Mouse (Mus musculus) thymus, adult 18-20 months (tissue): ENCODE measurements around the gene Pkmyt1.

Experiments
- DNase-seq, 2 experiments: peaks; one replicate each; pipeline ENCODE4 v3.0.0; 2022; ENCODE audit warnings: mixed read lengths in 2 of 2

Gene Pkmyt1

GRCm38 (mm10) chr17:23725999-23726757, at the start of gene Pkmyt1:
Gene Pkmyt1, plus strand, starts transcription at chr17:23726336.
- peak; percentile 90 to 91 for DNase-seq

GRCm38 (mm10) chr17:23676473-23677031, 49.6 kb upstream of the Pkmyt1 start:
- peak in 1 of 2 experiments; percentile 33 for DNase-seq

GRCm38 (mm10) chr17:23677236-23677679, 48.9 kb upstream of the Pkmyt1 start, which contains the start of gene Tnfrsf12a:
Gene Tnfrsf12a, minus strand, starts transcription at chr17:23677468.
- DNase-seq = peak; percentile 82 to 83

- DNase-seq = no peak
Measured at GRCm38 (mm10) chr17:23679127-23679835, 46.9 kb upstream of the Pkmyt1 start, which contains the start of gene Cldn6. Gene Cldn6, plus strand, starts transcription at chr17:23679249.

GRCm38 (mm10) chr17:23680336-23680735, 45.8 kb upstream of the Pkmyt1 start:
- DNase-seq = no peak

GRCm38 (mm10) chr17:23681086-23681485, 45.0 kb upstream of the Pkmyt1 start:
- no peak for DNase-seq

- no peak for DNase-seq
Measured at GRCm38 (mm10) chr17:23682092-23682491, 44.0 kb upstream of the Pkmyt1 start.

GRCm38 (mm10) chr17:23682530-23682929, 43.6 kb upstream of the Pkmyt1 start:
- no peak for DNase-seq

- DNase-seq = no peak
Measured at GRCm38 (mm10) chr17:23683226-23683625, 42.9 kb upstream of the Pkmyt1 start.

- no peak for DNase-seq
Measured at GRCm38 (mm10) chr17:23683856-23684672, 42.1 kb upstream of the Pkmyt1 start, which contains the start of gene Cldn9. Gene Cldn9, minus strand, starts transcription at chr17:23684026.

GRCm38 (mm10) chr17:23694491-23694890, 31.6 kb upstream of the Pkmyt1 start:
- no peak for DNase-seq

GRCm38 (mm10) chr17:23695801-23696200, 30.3 kb upstream of the Pkmyt1 start:
- no peak for DNase-seq

GRCm38 (mm10) chr17:23699131-23700077, 26.7 kb upstream of the Pkmyt1 start:
- DNase-seq = no peak

- peak; percentile 67 to 70 for DNase-seq
Measured at GRCm38 (mm10) chr17:23700079-23700478, 26.1 kb upstream of the Pkmyt1 start.

- DNase-seq = no peak
Measured at GRCm38 (mm10) chr17:23703301-23703700, 22.8 kb upstream of the Pkmyt1 start.

GRCm38 (mm10) chr17:23704741-23705140, 21.4 kb upstream of the Pkmyt1 start:
- no peak for DNase-seq

GRCm38 (mm10) chr17:23705525-23706104, 20.5 kb upstream of the Pkmyt1 start:
- no peak for DNase-seq

GRCm38 (mm10) chr17:23706212-23706611, 19.9 kb upstream of the Pkmyt1 start:
- DNase-seq = peak in 1 of 2 experiments; percentile 31

- DNase-seq = no peak
Measured at GRCm38 (mm10) chr17:23717003-23717402, 9.1 kb upstream of the Pkmyt1 start.

- no peak for DNase-seq
Measured at GRCm38 (mm10) chr17:23719455-23719854, 6.7 kb upstream of the Pkmyt1 start.

GRCm38 (mm10) chr17:23721886-23722285, 4.2 kb upstream of the Pkmyt1 start:
- no peak for DNase-seq
